Mouse (Mus musculus): Measurements from ENCODE around the gene Alppl2.

- TF ChIP-seq CTCF (conservative IDR thresholded peaks at IDR 0.05; ENCODE audit: low read length) (peak; percentile 60), NANOG (IDR thresholded peaks at IDR 0.05; ENCODE audit: borderline replicate concordance, low read length) (no peak), POU5F1 (IDR thresholded peaks at IDR 0.05; ENCODE audit: borderline replicate concordance, low read length) (no peak)
Measured at GRCm38 (mm10) chr1:87070720-87071119, 19.0 kb downstream of the Alppl2 start.
